Mouse (Mus musculus) erythroblast, embryonic 14.5 days (primary cell): ENCODE data around the gene Pard3. TPM values are rescaled to one million over a fixed set of nuclear protein-coding genes. Genes with fewer than 3 reads are reported as not detected.

Experiments
- H3K27me3 ChIP-seq: 2 replicates; pipeline ENCODE4 v1.6.1; 2012; ENCODE audit warnings: inconsistent platforms; ENCODE audit not compliant: control insufficient read depth
- H3K36me3 ChIP-seq: 2 replicates; pipeline ENCODE4 v1.6.1; 2012; ENCODE audit warnings: mild to moderate bottlenecking, inconsistent platforms; ENCODE audit not compliant: control insufficient read depth
- H3K4me1 ChIP-seq: 2 replicates; pipeline ENCODE4 v1.6.1; 2012; ENCODE audit warnings: inconsistent platforms; ENCODE audit not compliant: control insufficient read depth
- H3K4me3 ChIP-seq: replicated peaks from 2 replicates; pipeline ENCODE3; 2012; ENCODE audit warnings: moderate library complexity, mild to moderate bottlenecking, inconsistent platforms
- H3K9me3 ChIP-seq: 2 replicates; pipeline ENCODE4 v1.6.1; 2012; ENCODE audit warnings: low read length, inconsistent platforms, mixed read lengths; ENCODE audit not compliant: control insufficient read depth
- GATA1 ChIP-seq: IDR thresholded peaks from 2 replicates; pipeline ENCODE4 v1.6.1; 2012; ENCODE audit warnings: low read length, inconsistent platforms, mixed read lengths
- TAL1 ChIP-seq: IDR thresholded peaks from 3 replicates; pipeline ENCODE4 v1.6.1; 2012; ENCODE audit warnings: low read length, inconsistent platforms, mixed read lengths
- polyA plus RNA-seq: library from polyadenylated mRNA; stranded (reverse); fragments of >175 nt; gene quantifications from 2 replicates; pipeline ENCODE4 v1.2.3, GENCODE M21; 2012

Pard3 gene
- polyA plus RNA-seq, 1 experiment, result 0.02 TPM

- TF ChIP-seq TAL1, result no peak
- no peak for TF ChIP-seq GATA1
These were observed 575.4 kb downstream of the Pard3 start for GRCm38 (mm10) chr8:127639088-127639453.

GRCm38 (mm10) chr8:127655559-127655958, 591.9 kb downstream of the Pard3 start:
- TF ChIP-seq GATA1, result no peak
- TF ChIP-seq TAL1, result no peak

More at GRCm38 (mm10) chr8:127639088-127639453, 575.4 kb downstream of the Pard3 start:
- Histone ChIP-seq H3K9me3 (no peaks in the 10 kb centered on the region), H3K4me3 (no peak overlapping the region), H3K27me3 (no peaks in the 10 kb centered on the region), H3K4me1 (no peaks in the 10 kb centered on the region), H3K36me3 (no peaks in the 10 kb centered on the region)

More at GRCm38 (mm10) chr8:127655559-127655958, 591.9 kb downstream of the Pard3 start:
- Histone ChIP-seq H3K9me3 (no peaks in the 10 kb centered on the region), H3K27me3 (no peaks in the 10 kb centered on the region), H3K4me1 (no peaks in the 10 kb centered on the region), H3K4me3 (no peak overlapping the region), H3K36me3 (no peaks in the 10 kb centered on the region)

Other genes starting within 250 kb of the Pard3 start
- 37.4 and 40.7 TPM in 2 replicates for gene Tomm20, start 118.0 kb upstream of the Pard3 start, polyA plus RNA-seq
- gene Rbm34, start 92.8 kb upstream of the Pard3 start, polyA plus RNA-seq, result 0.36 and 0.44 TPM in 2 replicates